Mouse (Mus musculus) ES-E14 (cell line): Measurements from ENCODE around the gene Shc3. TPM values are rescaled to one million over a fixed set of nuclear protein-coding genes. Genes with fewer than 3 reads are reported as not detected.

ENCODE experiments used
- DNase-seq: peaks from one replicate; pipeline ENCODE4 v3.0.0-alpha.2; 2013; ENCODE audit warnings: low read depth, low spot score
- H3K27ac ChIP-seq: 2 replicates; pipeline ENCODE4 v1.5.1; 2012; ENCODE audit warnings: low read depth, mild to moderate bottlenecking, low read length, moderate library complexity, mixed read lengths; ENCODE audit not compliant: poor library complexity, insufficient read depth, severe bottlenecking
- H3K36me3 ChIP-seq: 2 replicates; pipeline ENCODE4 v1.6.1; 2012; ENCODE audit warnings: mild to moderate bottlenecking, low read length, moderate library complexity, mixed read lengths; ENCODE audit not compliant: control insufficient read depth, poor library complexity, insufficient read depth, severe bottlenecking
- H3K4me1 ChIP-seq, 2 experiments: fragments of 150-350 bp in 1 of 2; sonication (generic) in 1 of 2; 2 replicates each; pipeline ENCODE4 v1.6.1; 2012; ENCODE audit warnings: low read length in 2 of 2, mild to moderate bottlenecking in 1 of 2, mixed read lengths in 1 of 2; ENCODE audit not compliant: control insufficient read depth in 2 of 2, insufficient read depth in 2 of 2, poor library complexity in 1 of 2
- H3K4me3 ChIP-seq, 2 experiments: fragments of 150-350 bp in 1 of 2; sonication (generic) in 1 of 2; 2 replicates each; pipeline ENCODE4 v1.5.1; 2012; ENCODE audit warnings: low read length in 2 of 2, low read depth in 1 of 2, mild to moderate bottlenecking in 1 of 2, mixed read lengths in 1 of 2; ENCODE audit not compliant: insufficient read depth in 1 of 2, poor library complexity in 1 of 2, severe bottlenecking in 1 of 2
- H3K9ac ChIP-seq: 2 replicates; pipeline ENCODE4 v1.6.1; 2012; ENCODE audit warnings: low read depth, mild to moderate bottlenecking, low read length, mixed read lengths; ENCODE audit not compliant: poor library complexity, insufficient read depth, severe bottlenecking
- H3K9me3 ChIP-seq: fragments of 150-350 bp; sonication (generic); 2 replicates; pipeline ENCODE4 v1.6.1; 2012; ENCODE audit warnings: low read depth, mild to moderate bottlenecking, low read length; ENCODE audit not compliant: control insufficient read depth, insufficient read depth
- CHD2 ChIP-seq: IDR thresholded peaks from 2 replicates; pipeline ENCODE4 v1.6.1; 2014; ENCODE audit warnings: mild to moderate bottlenecking, low read depth, low read length, inconsistent platforms
- HCFC1 ChIP-seq: IDR thresholded peaks from 2 replicates; pipeline ENCODE4 v1.6.1; 2012; ENCODE audit warnings: low read length, inconsistent platforms, borderline replicate concordance; ENCODE audit not compliant: insufficient read depth
- MAFK ChIP-seq: IDR thresholded peaks from 2 replicates; pipeline ENCODE4 v1.6.1; 2014; ENCODE audit warnings: mild to moderate bottlenecking, low read depth, low read length, inconsistent platforms; ENCODE audit not compliant: insufficient read depth
- ZC3H11A ChIP-seq: IDR thresholded peaks from 2 replicates; pipeline ENCODE4 v1.6.1; 2012; ENCODE audit warnings: low read depth, mild to moderate bottlenecking, inconsistent platforms, low read length, borderline replicate concordance
- ZNF384 ChIP-seq: IDR thresholded peaks from 2 replicates; pipeline ENCODE4 v1.6.1; 2012; ENCODE audit warnings: low read depth, low read length, inconsistent platforms
- in situ Hi-C, 2 experiments: fragments of 600-800 bp; cut with MboI; formaldehyde crosslinking; loops; one replicate each; pipeline ENCODE4 v1.15.1; 2025; ENCODE audit warnings: low sequenced_read_pairs in 2 of 2, inconsistent platforms in 1 of 2; ENCODE audit not compliant: unreplicated experiment in 2 of 2
- total RNA-seq: library from RNA; depleted of rRNA; stranded (reverse); fragments of 300-350 nt; gene quantifications from 2 replicates; pipeline ENCODE4 v1.2.3, GENCODE M21; 2012

Shc3 gene
- total RNA-seq, 1 experiment: 1.4 TPM

GRCm38 (mm10) chr13:51416727-51417126 is 152.5 kb downstream of the Shc3 start:
- Histone ChIP-seq H3K9ac (no peak overlapping the region), H3K9me3 (no peaks in the 10 kb centered on the region), H3K4me1 (peaks cover 0 to 2% of the 10 kb centered on the region in 2 experiments; a peak in 1 of 4 replicates), H3K4me3 (no peak overlapping the region), H3K36me3 (no peaks in the 10 kb centered on the region), H3K27ac (no peak overlapping the region)
- TF ChIP-seq ZC3H11A (no peak), HCFC1 (no peak), MAFK (no peak), ZNF384 (no peak), CHD2 (no peak)
- no peak for DNase-seq
- in situ Hi-C loops: loop anchor here in 1 of 2 experiments (25.0 kb wide), 1 partner anchor 229 kb away; no protein-coding TSS in a partner anchor

- no peak for DNase-seq
- H3K27ac ChIP-seq: no peak overlapping the region
- H3K9ac ChIP-seq: no peak overlapping the region
- H3K36me3 ChIP-seq: no peaks in the 10 kb centered on the region
- no peak overlapping the region for H3K4me3 ChIP-seq
- peaks cover 0 to 2% of the 10 kb centered on the region in 2 experiments; a peak in 1 of 4 replicates for H3K4me1 ChIP-seq
- in situ Hi-C loops: loop anchor here in 1 of 2 experiments (25.0 kb wide), 1 partner anchor 226 kb away; no protein-coding TSS in a partner anchor
- H3K9me3 ChIP-seq: no peaks in the 10 kb centered on the region
- TF ChIP-seq HCFC1: no peak
- no peak for TF ChIP-seq ZC3H11A
- TF ChIP-seq CHD2: no peak
- TF ChIP-seq ZNF384: no peak
- TF ChIP-seq MAFK: no peak
Observed at GRCm38 (mm10) chr13:51413461-51413860, 155.8 kb downstream of the Shc3 start.

GRCm38 (mm10) chr13:51411696-51412430 is 157.4 kb downstream of the Shc3 start:
- no peak for DNase-seq
- no peak overlapping the region for H3K4me3 ChIP-seq
- in situ Hi-C loops: loop anchor here in 1 of 2 experiments (25.0 kb wide), 1 partner anchor 225 kb away; no protein-coding TSS in a partner anchor
- no peak overlapping the region for H3K9ac ChIP-seq
- H3K9me3 ChIP-seq: no peaks in the 10 kb centered on the region
- H3K27ac ChIP-seq: no peak overlapping the region
- TF ChIP-seq HCFC1: no peak
- TF ChIP-seq MAFK: no peak
- TF ChIP-seq CHD2: no peak
- TF ChIP-seq ZC3H11A: no peak
- no peak for TF ChIP-seq ZNF384
- H3K4me1 ChIP-seq: peaks cover 5 to 8% of the 10 kb centered on the region in 2 experiments; a peak in 3 of 4 replicates
- H3K36me3 ChIP-seq: no peaks in the 10 kb centered on the region

- Histone ChIP-seq H3K4me3 (no peak overlapping the region), H3K9me3 (no peaks in the 10 kb centered on the region), H3K27ac (no peak overlapping the region), H3K4me1 (peaks cover 5 to 8% of the 10 kb centered on the region in 2 experiments; a peak in 3 of 4 replicates), H3K36me3 (no peaks in the 10 kb centered on the region), H3K9ac (no peak overlapping the region)
- DNase-seq: no peak
- no peak for TF ChIP-seq ZC3H11A
- no peak for TF ChIP-seq CHD2
- no peak for TF ChIP-seq ZNF384
- no peak for TF ChIP-seq HCFC1
- no peak for TF ChIP-seq MAFK
- in situ Hi-C loops: loop anchor here in 1 of 2 experiments (25.0 kb wide), 1 partner anchor 224 kb away; no protein-coding TSS in a partner anchor
Observed at GRCm38 (mm10) chr13:51411243-51411642, 158.0 kb downstream of the Shc3 start.
